Mouse (Mus musculus) embryonic facial prominence, embryonic 11.5 days (tissue): Measurements from ENCODE around the gene Dact3. TPM values are rescaled to one million over a fixed set of nuclear protein-coding genes. Genes with fewer than 3 reads are reported as not detected.

ENCODE experiments used
- ATAC-seq: fragments of 200-750 bp; cut with Nextera tagmentation; replicated peaks from 2 replicates; pipeline ENCODE4 v1.8.0; 2017; ENCODE audit warnings: low read depth; ENCODE audit not compliant: insufficient number of reproducible peaks, low FRiP score, low TSS enrichment
- DNase-seq: peaks from one replicate; pipeline ENCODE4 v3.0.0-alpha.2; 2015; ENCODE audit warnings: low spot score
- H3K27ac ChIP-seq: fragments of 300-500 bp; sonication (generic); replicated peaks from 2 replicates; pipeline ENCODE4 v1.5.1; 2014; ENCODE audit warnings: mild to moderate bottlenecking, low read depth, low read length, control low read depth
- H3K27me3 ChIP-seq: fragments of 300-500 bp; sonication (generic); 2 replicates; pipeline ENCODE4 v1.6.1; 2014; ENCODE audit warnings: mild to moderate bottlenecking, low read length, moderate library complexity, mixed read lengths; ENCODE audit not compliant: control insufficient read depth, insufficient read depth
- H3K36me3 ChIP-seq: fragments of 300-500 bp; sonication (generic); replicated peaks from 2 replicates; pipeline ENCODE4 v1.6.1; 2014; ENCODE audit warnings: low read depth, mild to moderate bottlenecking, low read length, moderate library complexity, mixed read lengths; ENCODE audit not compliant: control insufficient read depth, insufficient read depth
- H3K4me1 ChIP-seq: fragments of 300-500 bp; sonication (generic); 2 replicates; pipeline ENCODE4 v1.6.1; 2014; ENCODE audit warnings: low read length, mixed read lengths; ENCODE audit not compliant: control insufficient read depth, insufficient read depth
- H3K4me2 ChIP-seq: fragments of 300-500 bp; sonication (generic); 2 replicates; pipeline ENCODE4 v1.6.1; 2014; ENCODE audit warnings: low read depth, mild to moderate bottlenecking, control low read depth, low read length, moderate library complexity
- H3K4me3 ChIP-seq: fragments of 300-500 bp; sonication (generic); 2 replicates; pipeline ENCODE4 v1.5.1; 2014; ENCODE audit warnings: low read depth, low read length, control low read depth
- H3K9ac ChIP-seq: fragments of 300-500 bp; sonication (generic); replicated peaks from 2 replicates; pipeline ENCODE4 v1.6.1; 2014; ENCODE audit warnings: mild to moderate bottlenecking, control low read depth, low read length
- H3K9me3 ChIP-seq: fragments of 300-500 bp; sonication (generic); replicated peaks from 2 replicates; pipeline ENCODE4 v1.6.1; 2016; ENCODE audit warnings: mild to moderate bottlenecking, low read length, inconsistent platforms, mixed read lengths; ENCODE audit not compliant: control insufficient read depth
- WGBS: fragments of 180-500 bp; shearing (Covaris S2); extraction: QIAGEN DNeasy Blood & Tissue Kit; methylation state at CpG from one replicate; pipeline ENCODE4 v1.1.7; 2014; 5-methylcytosine and 5-hydroxymethylcytosine counted together
- polyA plus RNA-seq: library from polyadenylated mRNA; unstranded; fragments of >200 nt; fragmentation: Nextera tagmentation; extraction: Ambion mirVana; gene quantifications from 2 replicates; pipeline ENCODE4 v1.2.1, GENCODE M21; 2014

Dact3 gene
- polyA plus RNA-seq, 1 experiment from 2014 or later, result 12.2 TPM

- peaks cover 8% of the 10 kb centered on the region for H3K36me3 ChIP-seq
- 36% methylated on average over 21 of the region's 21 CpGs for WGBS
- no peak for ATAC-seq
- H3K4me3 ChIP-seq, result peak overlapping the region; percentile 68
- H3K9me3 ChIP-seq, result no peaks in the 10 kb centered on the region
- H3K4me2 ChIP-seq, result peak overlapping the region; percentile 79
- peaks cover 20% of the 10 kb centered on the region for H3K4me1 ChIP-seq
- peak; percentile 76 for DNase-seq
- no peaks in the 10 kb centered on the region for H3K27me3 ChIP-seq
- peak overlapping the region; percentile 48 for H3K9ac ChIP-seq
- H3K27ac ChIP-seq, result peak overlapping the region; percentile 80
These were observed 46.0 kb downstream of the Dact3 start for GRCm38 (mm10) chr7:16920818-16921791.

- Histone ChIP-seq H3K4me1 (peaks cover 20% of the 10 kb centered on the region), H3K9ac (peak overlapping the region; percentile 48), H3K9me3 (no peaks in the 10 kb centered on the region), H3K27me3 (no peaks in the 10 kb centered on the region), H3K4me2 (peak overlapping the region; percentile 79), H3K4me3 (peak overlapping the region; percentile 68), H3K27ac (peak overlapping the region; percentile 80), H3K36me3 (peaks cover 5% of the 10 kb centered on the region)
- DNase-seq, result no peak
- WGBS, result 38% methylated on average over 6 of the region's 6 CpGs
- no peak for ATAC-seq
These were observed 46.8 kb downstream of the Dact3 start for GRCm38 (mm10) chr7:16921881-16922335.

- peak overlapping the region; percentile 86 for H3K9ac ChIP-seq
- DNase-seq (no peak), ATAC-seq (no peak)
- H3K27me3 ChIP-seq, result no peaks in the 10 kb centered on the region
- H3K36me3 ChIP-seq, result peaks cover 2% of the 10 kb centered on the region; the same call in 1 of the 2 replicates
- H3K4me1 ChIP-seq, result peaks cover 20% of the 10 kb centered on the region
- H3K9me3 ChIP-seq, result no peaks in the 10 kb centered on the region
- peak overlapping the region; percentile 79 for H3K4me2 ChIP-seq
- peak overlapping the region; percentile 68 for H3K4me3 ChIP-seq
- no peak overlapping the region; the same call in 1 of the 2 replicates for H3K27ac ChIP-seq
- 53% methylated on average over 10 of the region's 10 CpGs for WGBS
These were observed 47.4 kb downstream of the Dact3 start for GRCm38 (mm10) chr7:16922360-16922973.

GRCm38 (mm10) chr7:16923283-16924036 is 48.3 kb downstream of the Dact3 start:
- Histone ChIP-seq H3K27ac (peak overlapping the region; percentile 87), H3K36me3 (peaks cover under 1% of the 10 kb centered on the region; the same call in 1 of the 2 replicates), H3K4me3 (peak overlapping the region; percentile 68), H3K4me1 (peaks cover 20% of the 10 kb centered on the region), H3K9ac (peak overlapping the region; percentile 86), H3K4me2 (peak overlapping the region; percentile 79), H3K9me3 (no peaks in the 10 kb centered on the region), H3K27me3 (no peaks in the 10 kb centered on the region)
- ATAC-seq (peak; percentile 8; the same call in 1 of the 2 replicates), DNase-seq (peak; percentile 32)
- under 1% methylated on average over 48 of the region's 57 CpGs for WGBS

GRCm38 (mm10) chr7:16924037-16924834 is 49.1 kb downstream of the Dact3 start, which contains the start of gene Calm3:
Gene Calm3 (minus strand): TSS chr7:16924114.
- Histone ChIP-seq H3K9ac (peak within 1 kb of the TSS; percentile 86), H3K4me3 (peak within 1 kb of the TSS; percentile 68), H3K9me3 (no peaks in the 10 kb centered on the region), H3K36me3 (no peaks in the 10 kb centered on the region), H3K4me2 (peak within 1 kb of the TSS; percentile 79), H3K4me1 (peaks cover 20% of the 10 kb centered on the region), H3K27me3 (no peaks in the 10 kb centered on the region), H3K27ac (peak within 1 kb of the TSS; percentile 87)
- 1% methylated on average over 61 of the region's 64 CpGs for WGBS
- DNase-seq (peak; percentile 100), ATAC-seq (peak; percentile 91)

GRCm38 (mm10) chr7:16928341-16928740 is 53.2 kb downstream of the Dact3 start:
- H3K4me2 ChIP-seq, result no peak overlapping the region
- no peaks in the 10 kb centered on the region for H3K4me1 ChIP-seq
- H3K27ac ChIP-seq, result no peak overlapping the region
- no peaks in the 10 kb centered on the region for H3K36me3 ChIP-seq
- H3K9ac ChIP-seq, result no peak overlapping the region
- DNase-seq (no peak), ATAC-seq (no peak)
- 52% methylated on average over 2 of the region's 2 CpGs for WGBS
- H3K27me3 ChIP-seq, result no peaks in the 10 kb centered on the region
- no peak overlapping the region for H3K4me3 ChIP-seq
- H3K9me3 ChIP-seq, result no peaks in the 10 kb centered on the region

- H3K9ac ChIP-seq, result no peak overlapping the region
- H3K4me1 ChIP-seq, result no peaks in the 10 kb centered on the region
- ATAC-seq (no peak), DNase-seq (peak; percentile 83)
- no peaks in the 10 kb centered on the region for H3K27me3 ChIP-seq
- H3K4me2 ChIP-seq, result no peak overlapping the region
- no peak overlapping the region for H3K27ac ChIP-seq
- no peaks in the 10 kb centered on the region for H3K36me3 ChIP-seq
- H3K9me3 ChIP-seq, result no peaks in the 10 kb centered on the region
- no peak overlapping the region for H3K4me3 ChIP-seq
- WGBS, result 8% methylated on average over 1 of the region's 1 CpGs
These were observed 55.7 kb downstream of the Dact3 start for GRCm38 (mm10) chr7:16930850-16931249.
